Mouse (Mus musculus) adrenal gland, adult 18-20 months (tissue): ENCODE measurements around the gene Psmc5. TPM values are rescaled to one million over a fixed set of nuclear protein-coding genes. Genes with fewer than 3 reads are reported as not detected.

Experiments
- DNase-seq, 2 experiments: peaks; one replicate each; pipeline ENCODE4 v3.0.0; 2021 to 2022; ENCODE audit warnings: low spot score in 2 of 2
- total RNA-seq, 2 experiments: library from RNA; stranded (reverse); gene quantifications; 1 replicate in 1 of 2; 2 replicates in 1 of 2; pipeline ENCODE4 v1.2.3; 2021

Psmc5 gene
- total RNA-seq, 2 experiments from 2014 or later, result 157 to 159 TPM

DNA sequence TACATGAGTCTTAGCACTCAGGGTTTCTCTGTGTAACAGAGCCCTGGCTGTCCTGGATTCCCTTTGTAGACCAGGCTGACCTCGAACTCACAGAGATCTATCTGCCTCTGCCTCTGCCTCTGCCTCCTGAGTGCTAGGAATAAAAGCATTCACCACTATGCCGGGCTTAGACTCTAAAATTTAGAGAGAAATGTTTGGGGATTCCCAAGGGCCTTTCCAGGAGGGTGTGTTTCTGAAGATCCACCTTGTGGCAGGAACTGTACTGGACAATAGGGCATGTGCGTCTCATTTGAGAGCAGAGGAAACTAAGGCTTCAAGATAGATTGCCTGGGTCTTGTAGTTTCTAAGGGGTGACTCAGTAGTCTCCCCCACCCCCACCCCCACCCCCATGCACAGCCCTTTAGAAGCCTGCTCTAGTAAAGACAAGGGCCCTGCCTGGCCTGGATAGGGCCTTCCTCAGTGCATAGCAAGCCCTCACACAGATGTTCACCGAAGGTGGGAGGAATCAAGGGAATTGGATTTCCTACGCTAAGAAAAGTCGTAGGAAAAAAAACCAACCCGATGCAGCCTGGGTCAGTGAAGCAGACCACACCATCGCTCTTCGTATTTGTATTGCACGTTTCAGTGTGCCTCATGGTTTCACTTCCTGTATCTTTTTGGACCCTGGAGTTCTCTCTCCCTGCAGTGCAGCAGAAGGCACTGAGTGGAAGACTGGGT lies 49.6 kb downstream of the Psmc5 start:
- no peak for DNase-seq

DNA sequence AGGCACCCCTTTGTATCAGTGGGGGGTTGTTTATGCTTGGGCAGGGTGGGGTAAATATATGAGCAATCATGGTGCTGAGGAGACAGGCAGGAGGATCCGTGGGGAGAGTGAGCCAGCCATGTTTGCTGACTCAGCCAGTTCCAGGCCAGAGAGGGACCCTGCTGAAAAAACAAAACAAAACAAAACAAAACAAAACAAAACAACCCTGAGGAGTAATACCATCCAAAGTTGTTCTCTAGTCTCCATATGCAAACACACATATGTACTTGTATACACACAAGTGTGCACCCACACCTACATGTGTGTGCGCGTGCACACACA lies 50.1 kb downstream of the Psmc5 start:
- no peak for DNase-seq

DNA sequence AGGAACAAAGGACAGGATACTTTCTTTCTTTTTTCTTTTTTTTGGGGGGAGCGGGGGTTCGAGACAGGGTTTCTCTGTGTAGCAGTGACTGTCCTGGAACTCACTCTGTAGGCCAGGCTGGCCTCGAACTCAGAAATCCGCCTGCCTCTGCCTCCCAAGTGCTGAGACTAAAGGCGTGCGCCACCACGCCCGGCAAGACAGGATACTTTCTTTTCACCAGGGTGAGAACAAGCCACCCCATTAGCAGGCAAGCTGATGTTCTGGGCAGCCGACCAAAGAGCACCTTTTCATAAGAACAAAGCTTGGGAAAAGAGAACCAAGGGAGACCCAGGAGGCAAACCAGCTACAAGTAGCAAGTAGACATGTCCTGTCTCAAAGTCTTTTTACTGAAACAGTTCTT lies 50.8 kb downstream of the Psmc5 start:
- DNase-seq, result no peak

DNA sequence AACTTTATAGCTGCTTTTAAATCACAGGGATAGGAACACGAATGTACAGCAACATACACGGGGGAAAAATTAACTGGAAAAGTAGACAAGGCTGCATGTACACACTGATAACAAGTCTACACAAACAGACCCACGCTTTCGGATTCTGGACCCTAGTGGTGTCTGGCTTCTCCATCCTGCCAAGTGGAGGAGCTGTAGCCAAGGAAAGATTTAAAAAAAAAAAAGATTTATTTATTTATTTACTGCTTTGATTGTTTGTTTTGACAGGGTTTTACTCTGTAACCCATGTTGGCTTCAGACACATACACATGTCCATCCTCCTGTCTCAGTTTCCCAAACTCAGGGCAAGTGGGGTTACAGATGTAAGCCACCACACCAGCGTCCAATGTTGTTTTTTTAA lies 51.5 kb downstream of the Psmc5 start:
- no peak for DNase-seq

DNA sequence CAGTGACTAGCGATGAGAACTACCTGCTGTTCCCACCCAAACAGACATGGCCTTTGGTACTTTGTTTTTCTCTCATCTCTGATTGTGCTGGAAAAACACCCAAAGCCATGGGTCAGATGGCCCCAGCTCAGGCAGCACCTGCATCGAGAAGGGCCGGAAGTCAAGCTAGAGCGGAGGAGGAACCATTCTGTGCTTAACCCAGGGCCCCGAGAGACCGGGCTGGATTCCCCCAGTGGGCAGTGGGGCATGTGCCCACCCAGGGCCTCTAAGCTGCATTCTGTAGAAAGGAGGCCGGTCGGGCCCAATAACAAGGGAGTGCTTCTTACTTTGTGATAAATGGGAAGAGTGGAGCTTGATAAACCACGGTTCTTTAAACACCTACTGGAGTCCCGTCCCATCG lies 52.2 kb downstream of the Psmc5 start:
- no peak for DNase-seq

DNA sequence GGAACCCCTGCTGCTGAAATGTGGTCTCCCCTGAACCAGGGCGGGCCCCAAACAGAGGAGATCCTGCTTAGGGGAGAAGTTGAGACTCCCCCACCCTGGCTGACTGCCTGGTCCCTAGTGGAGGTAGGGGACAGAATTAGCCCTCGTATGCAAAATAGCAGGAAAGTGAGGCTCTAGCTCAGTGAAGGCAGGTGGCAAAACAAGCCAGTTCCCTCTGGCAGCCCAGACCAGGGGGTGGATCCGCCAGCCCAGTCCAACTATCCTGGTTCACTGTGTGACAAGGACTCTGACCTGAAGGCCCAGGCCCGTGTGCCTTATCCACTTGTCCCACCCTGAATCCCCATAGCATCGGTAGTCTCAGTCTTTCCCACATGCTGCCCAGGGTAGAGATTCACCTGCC lies 54.2 kb downstream of the Psmc5 start:
- DNase-seq, result no peak

Other genes with a start within 250 kb of the Psmc5 start
- gene Kcnh6, start 248.0 kb upstream of the Psmc5 start, total RNA-seq, result under 1 TPM in 1 of 2 experiments, not detected in 1; 0.29 TPM
- gene Dcaf7, start 219.3 kb upstream of the Psmc5 start, total RNA-seq, result 10 to 100 TPM; 44.5 to 47.6 TPM
- gene Taco1, start 190.1 kb upstream of the Psmc5 start, total RNA-seq, result 10 to 100 TPM; 32.3 to 33.3 TPM
- 10 to 100 TPM; 34.3 to 37.3 TPM for gene Map3k3, start 171.5 kb upstream of the Psmc5 start, total RNA-seq
- not detected for gene Gm10840, start 95.3 kb upstream of the Psmc5 start, total RNA-seq
- gene Limd2, start 95.3 kb upstream of the Psmc5 start, total RNA-seq, result 10 to 100 TPM in 1 of 2 experiments, 1 to 10 TPM in 1; 9.5 to 11.7 TPM
- 10 to 100 TPM; 11.6 to 13.1 TPM for gene Strada, start 54.0 kb upstream of the Psmc5 start, total RNA-seq
- gene Ccdc47, start 39.8 kb upstream of the Psmc5 start, total RNA-seq, result 100 to 1,000 TPM; 106 to 118 TPM
- gene Ddx42, start 39.2 kb upstream of the Psmc5 start, total RNA-seq, result 10 to 100 TPM; 42.1 to 55.2 TPM
- gene Ftsj3, start 75 bp upstream of the Psmc5 start, total RNA-seq, result 10 to 100 TPM; 53.6 to 55.8 TPM
- gene Smarcd2, start 16.8 kb downstream of the Psmc5 start, total RNA-seq, result 10 to 100 TPM; 47.4 to 63.7 TPM
- under 1 TPM; 0.10 to 0.13 TPM for gene Tcam1, start 20.5 kb downstream of the Psmc5 start, total RNA-seq
- gene Gh, start 45.7 kb downstream of the Psmc5 start, total RNA-seq, result not detected
- under 1 TPM; 0.86 to 0.93 TPM for gene Cd79b, start 58.6 kb downstream of the Psmc5 start, total RNA-seq
- under 1 TPM; 0.20 to 0.99 TPM for gene Scn4a, start 97.1 kb downstream of the Psmc5 start, total RNA-seq
- not detected for gene Prr29, start 109.3 kb downstream of the Psmc5 start, total RNA-seq
- 10 to 100 TPM; 12.5 to 15.0 TPM for gene Icam2, start 131.9 kb downstream of the Psmc5 start, total RNA-seq
- 100 to 1,000 TPM in 1 of 2 experiments, 10 to 100 TPM in 1; 74.1 to 154 TPM for gene Ern1, start 231.7 kb downstream of the Psmc5 start, total RNA-seq